ENCODE assay signal across 8 mouse cellular contexts in the genomic region with DNA sequence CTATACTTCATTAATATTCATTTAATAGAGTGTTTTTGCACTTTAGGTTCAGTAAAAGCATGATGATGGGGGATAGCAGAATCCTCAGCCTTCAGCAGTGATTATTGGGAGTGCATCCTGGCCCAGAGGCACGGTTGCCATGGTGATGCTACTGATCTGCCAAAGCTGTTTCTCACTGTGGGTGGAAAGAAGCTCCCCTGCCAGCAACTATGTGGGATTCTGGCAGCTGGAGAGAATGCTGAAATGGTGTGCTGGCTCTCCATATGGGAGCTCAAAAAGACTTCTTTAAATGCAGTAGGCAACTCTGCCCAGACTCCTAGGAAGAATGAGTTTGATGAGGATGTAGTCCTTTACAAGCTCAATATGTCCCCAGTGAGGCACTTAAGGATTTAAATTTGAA.
DNase-seq lines count a peak whose midpoint lies in the region; ATAC-seq and TF ChIP-seq lines count a peak whose summit lies in the region.

No protein-coding gene starts in this region.

- H3K27me3 ChIP-seq in heart, embryonic 11.5 days (ENCODE audit: control insufficient read depth, insufficient read depth, low read length), result no peaks in the 10 kb centered on the region
- H3K27me3 ChIP-seq in forebrain, embryonic 10.5 days (ENCODE audit: poor library complexity, severe bottlenecking), result no peaks in the 10 kb centered on the region
- H3K27me3 ChIP-seq in midbrain, postnatal 0 days (ENCODE audit: insufficient read depth, low read length), result no peaks in the 10 kb centered on the region
- no peaks in the 10 kb centered on the region for H3K27me3 ChIP-seq in kidney, embryonic 16.5 days (ENCODE audit: insufficient read depth, low read length)

- H3K9ac ChIP-seq in heart, embryonic 11.5 days (ENCODE audit: low read depth, low read length), result no peak overlapping the region
- H3K9ac ChIP-seq in midbrain, postnatal 0 days (replicated peaks; ENCODE audit: low read length, poor library complexity, severe bottlenecking), result no peak overlapping the region
- no peak overlapping the region for H3K9ac ChIP-seq in kidney, embryonic 16.5 days (replicated peaks; ENCODE audit: low read length)

- H3K4me2 ChIP-seq in heart, embryonic 11.5 days, result no peak overlapping the region
- H3K4me2 ChIP-seq in midbrain, postnatal 0 days (ENCODE audit: low read depth, low read length, poor library complexity, severe bottlenecking), result peak overlapping the region; percentile 13; the same call in 1 of the 2 replicates
- no peak overlapping the region for H3K4me2 ChIP-seq in kidney, embryonic 16.5 days (replicated peaks; ENCODE audit: low read depth, low read length)

- DNase-seq in heart, postnatal 10 days, result peak; percentile 2 to 4
- peak; percentile 51 for DNase-seq in forebrain, embryonic 10.5 days (ENCODE audit: extremely low spot score, low spot score)
- DNase-seq in layer of hippocampus, adult 8-10 months (ENCODE audit: low spot score in 2 of 2), result peak; percentile 95 to 96
- peak; percentile 96 for DNase-seq in midbrain, postnatal 0 days (ENCODE audit: low spot score)
- DNase-seq in urinary bladder, postnatal 4 days (ENCODE audit: low spot score in 2 of 2), result no peak
- DNase-seq in urinary bladder, postnatal 10 days (ENCODE audit: low spot score), result no peak

- H3K27ac ChIP-seq in heart, embryonic 11.5 days (ENCODE audit: low read depth, low read length), result no peak overlapping the region
- H3K27ac ChIP-seq in forebrain, embryonic 10.5 days, result 0 out of 2 replicates have a peak overlapping the region, but pooled peaks have one; percentile 48
- H3K27ac ChIP-seq in midbrain, postnatal 0 days (ENCODE audit: low read depth, low read length), result peak overlapping the region; percentile 51
- H3K27ac ChIP-seq in kidney, embryonic 16.5 days (ENCODE audit: low read length), result no peak overlapping the region

- TF ChIP-seq CTCF in midbrain, postnatal 0 days (IDR thresholded peaks at IDR 0.05), result no peak

- no peak for ATAC-seq in heart, embryonic 11.5 days (replicated peaks; ENCODE audit: insufficient number of reproducible peaks, low FRiP score, low TSS enrichment)
- peak; percentile 93 for ATAC-seq in midbrain, postnatal 0 days (ENCODE audit: low FRiP score)
- ATAC-seq in kidney, embryonic 16.5 days (ENCODE audit: low FRiP score, low TSS enrichment), result no peak

- H3K9me3 ChIP-seq in heart, embryonic 11.5 days (replicated peaks; ENCODE audit: control insufficient read depth, low read length), result no peaks in the 10 kb centered on the region
- no peaks in the 10 kb centered on the region for H3K9me3 ChIP-seq in forebrain, embryonic 10.5 days
- H3K9me3 ChIP-seq in midbrain, postnatal 0 days (ENCODE audit: low read length), result no peaks in the 10 kb centered on the region
- H3K9me3 ChIP-seq in kidney, embryonic 16.5 days (ENCODE audit: low read length), result no peaks in the 10 kb centered on the region

- H3K4me1 ChIP-seq in heart, embryonic 11.5 days (ENCODE audit: control insufficient read depth, insufficient read depth, low read length), result no peaks in the 10 kb centered on the region
- H3K4me1 ChIP-seq in forebrain, embryonic 10.5 days, result peaks cover 14% of the 10 kb centered on the region
- H3K4me1 ChIP-seq in midbrain, postnatal 0 days (ENCODE audit: insufficient read depth, low read length), result peaks cover 5% of the 10 kb centered on the region; the same call in 1 of the 2 replicates
- no peaks in the 10 kb centered on the region for H3K4me1 ChIP-seq in kidney, embryonic 16.5 days (ENCODE audit: insufficient read depth, low read length)

- intact Hi-C loops in heart, postnatal 10 days (cut with DNase I), result no loop called here

- no peaks in the 10 kb centered on the region for H3K36me3 ChIP-seq in heart, embryonic 11.5 days (ENCODE audit: control insufficient read depth, insufficient read depth, low read length)
- H3K36me3 ChIP-seq in forebrain, embryonic 10.5 days (replicated peaks), result no peaks in the 10 kb centered on the region
- no peaks in the 10 kb centered on the region for H3K36me3 ChIP-seq in midbrain, postnatal 0 days (ENCODE audit: insufficient read depth, low read length)
- H3K36me3 ChIP-seq in kidney, embryonic 16.5 days (ENCODE audit: insufficient read depth, low read length), result no peaks in the 10 kb centered on the region

- WGBS in heart, embryonic 11.5 days (ENCODE audit: insufficient replicate concordance), result 3% methylated on average over 1 of the region's 1 CpGs
- 3% methylated on average over 1 of the region's 1 CpGs for WGBS in forebrain, embryonic 10.5 days
- 3% methylated on average over 1 of the region's 1 CpGs for WGBS in midbrain, postnatal 0 days
- 7% methylated on average over 1 of the region's 1 CpGs for WGBS in kidney, embryonic 16.5 days

- H3K4me3 ChIP-seq in heart, embryonic 11.5 days (ENCODE audit: low read depth, low read length), result no peak overlapping the region
- H3K4me3 ChIP-seq in forebrain, embryonic 10.5 days, result no peak overlapping the region
- no peak overlapping the region for H3K4me3 ChIP-seq in midbrain, postnatal 0 days (ENCODE audit: low read depth, low read length)
- H3K4me3 ChIP-seq in kidney, embryonic 16.5 days (ENCODE audit: low read length), result no peak overlapping the region

Comparison
In these comparisons a context has a peak if more than half of its experiments do, and no peak if none do; other contexts are left out.
1. DNase-seq: peak in heart, postnatal 10 days (2 of 2), forebrain, embryonic 10.5 days (single experiment), layer of hippocampus, adult 8-10 months (2 of 2) and midbrain, postnatal 0 days (single experiment); none in urinary bladder, postnatal 4 days (0 of 2) and urinary bladder, postnatal 10 days (single experiment).
2. H3K27ac ChIP-seq: peak in forebrain, embryonic 10.5 days (single experiment) and midbrain, postnatal 0 days (single experiment); none in heart, embryonic 11.5 days (single experiment) and kidney, embryonic 16.5 days (single experiment).